Mouse (Mus musculus): ENCODE results near the gene Kcnh1. TPM values are rescaled to one million over a fixed set of nuclear protein-coding genes. Genes with fewer than 3 reads are reported as not detected.

Gene Kcnh1
- polyA plus RNA-seq, 1 experiment = 0.01 TPM

GRCm38 (mm10) chr1:192444658-192445447 is 254.3 kb downstream of the Kcnh1 start:
- H3K27me3 ChIP-seq (ENCODE audit: control insufficient read depth, insufficient read depth, insufficient read length) = no peaks in the 10 kb centered on the region
- H3K4me3 ChIP-seq = no peak overlapping the region
- TF ChIP-seq TCF12 (IDR thresholded peaks at IDR 0.05; ENCODE audit: insufficient read depth, poor library complexity, severe bottlenecking) (no peak), REST (IDR thresholded peaks at IDR 0.05; ENCODE audit: insufficient read depth, insufficient read length) (no peak), E2F4 (IDR thresholded peaks at IDR 0.05; ENCODE audit: insufficient read depth) (no peak), TCF3 (IDR thresholded peaks at IDR 0.05; ENCODE audit: insufficient read length, low read depth) (no peak), CEBPB (IDR thresholded peaks at IDR 0.05; ENCODE audit: insufficient read depth, poor library complexity, severe bottlenecking) (no peak), MYOD1 (IDR thresholded peaks at IDR 0.05; ENCODE audit: control insufficient read depth in 1 of 3, insufficient read length in 2 of 3, low read depth in 2 of 3) (no peak), MAX (IDR thresholded peaks at IDR 0.05; ENCODE audit: low read depth) (no peak), POLR2AphosphoS2 (IDR thresholded peaks at IDR 0.05; ENCODE audit: insufficient read length, low read depth) (no peak), POLR2A (IDR thresholded peaks at IDR 0.05; ENCODE audit: insufficient read length, low read depth) (no peak)
- no peaks in the 10 kb centered on the region for H3K36me3 ChIP-seq (ENCODE audit: control insufficient read depth, insufficient read depth)
- no peaks in the 10 kb centered on the region for H3K79me2 ChIP-seq (ENCODE audit: control insufficient read depth, insufficient read depth)
- H3K4me2 ChIP-seq (ENCODE audit: low read depth) = no peak overlapping the region
- H3ac ChIP-seq (ENCODE audit: control insufficient read depth, insufficient read length) = no peak overlapping the region

DNA sequence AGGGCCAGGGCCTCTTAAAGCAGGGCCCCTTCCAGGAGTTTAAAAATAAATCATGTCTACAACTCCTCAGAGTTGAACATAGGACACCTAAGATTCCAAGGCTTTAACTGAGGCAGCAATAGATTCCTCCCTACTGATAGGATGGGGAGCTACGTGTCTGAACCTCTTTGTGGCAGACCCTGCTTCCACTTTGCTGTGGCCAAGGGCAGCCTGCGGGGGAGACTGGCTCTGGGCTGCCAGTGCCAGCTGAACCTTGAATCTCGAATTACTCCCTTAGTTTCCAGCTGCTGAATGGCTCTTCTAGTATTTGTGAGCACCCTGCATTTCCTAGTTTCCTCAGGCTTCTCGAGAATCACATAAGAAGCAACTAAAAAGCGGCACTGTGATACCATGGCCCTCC is 255.6 kb downstream of the Kcnh1 start:
- Histone ChIP-seq H3K4me2 (ENCODE audit: low read depth) (no peak overlapping the region), H3ac (ENCODE audit: control insufficient read depth, insufficient read length) (no peak overlapping the region), H3K36me3 (ENCODE audit: control insufficient read depth, insufficient read depth) (no peaks in the 10 kb centered on the region), H3K79me2 (ENCODE audit: control insufficient read depth, insufficient read depth) (no peaks in the 10 kb centered on the region), H3K4me3 (no peak overlapping the region), H3K27me3 (ENCODE audit: control insufficient read depth, insufficient read depth, insufficient read length) (no peaks in the 10 kb centered on the region)
- TF ChIP-seq POLR2A (IDR thresholded peaks at IDR 0.05; ENCODE audit: insufficient read length, low read depth) = no peak
- TF ChIP-seq SRF (IDR thresholded peaks at IDR 0.05; ENCODE audit: control insufficient read depth, insufficient read length, low read depth) = no peak
- no peak for TF ChIP-seq POLR2AphosphoS2 (IDR thresholded peaks at IDR 0.05; ENCODE audit: insufficient read length, low read depth)
- TF ChIP-seq TCF12 (IDR thresholded peaks at IDR 0.05; ENCODE audit: insufficient read depth, poor library complexity, severe bottlenecking) = no peak
- no peak for TF ChIP-seq E2F4 (IDR thresholded peaks at IDR 0.05; ENCODE audit: insufficient read depth)
- TF ChIP-seq USF1 (IDR thresholded peaks at IDR 0.05; ENCODE audit: low read depth) = no peak
- no peak for TF ChIP-seq CEBPB (IDR thresholded peaks at IDR 0.05; ENCODE audit: insufficient read depth, poor library complexity, severe bottlenecking)
- TF ChIP-seq MAX (IDR thresholded peaks at IDR 0.05; ENCODE audit: low read depth) = no peak
- TF ChIP-seq TCF3 (IDR thresholded peaks at IDR 0.05; ENCODE audit: insufficient read length, low read depth) = no peak

GRCm38 (mm10) chr1:192447666-192448065 is 257.1 kb downstream of the Kcnh1 start:
- Histone ChIP-seq H3K4me3 (no peak overlapping the region), H3K4me2 (ENCODE audit: low read depth) (no peak overlapping the region), H3K36me3 (ENCODE audit: control insufficient read depth, insufficient read depth) (no peaks in the 10 kb centered on the region), H3K79me2 (ENCODE audit: control insufficient read depth, insufficient read depth) (no peaks in the 10 kb centered on the region), H3ac (ENCODE audit: control insufficient read depth, insufficient read length) (no peak overlapping the region), H3K27me3 (ENCODE audit: control insufficient read depth, insufficient read depth, insufficient read length) (no peaks in the 10 kb centered on the region)
- TF ChIP-seq MAX (IDR thresholded peaks at IDR 0.05; ENCODE audit: low read depth) (no peak), POLR2A (IDR thresholded peaks at IDR 0.05; ENCODE audit: insufficient read length, low read depth) (no peak), MYOG (IDR thresholded peaks at IDR 0.05; ENCODE audit: control insufficient read depth in 1 of 3, insufficient read depth in 1 of 3, insufficient read length in 2 of 3, low read depth in 2 of 3) (no peak), SRF (IDR thresholded peaks at IDR 0.05; ENCODE audit: control insufficient read depth, insufficient read length, low read depth) (no peak), TCF12 (IDR thresholded peaks at IDR 0.05; ENCODE audit: insufficient read depth, poor library complexity, severe bottlenecking) (no peak), TCF3 (IDR thresholded peaks at IDR 0.05; ENCODE audit: insufficient read length, low read depth) (no peak), POLR2AphosphoS2 (IDR thresholded peaks at IDR 0.05; ENCODE audit: insufficient read length, low read depth) (no peak), E2F4 (IDR thresholded peaks at IDR 0.05; ENCODE audit: insufficient read depth) (no peak), REST (IDR thresholded peaks at IDR 0.05; ENCODE audit: insufficient read depth, insufficient read length) (no peak), CEBPB (IDR thresholded peaks at IDR 0.05; ENCODE audit: insufficient read depth, poor library complexity, severe bottlenecking) (no peak)

GRCm38 (mm10) chr1:192448512-192448911 is 257.9 kb downstream of the Kcnh1 start:
- Histone ChIP-seq H3K36me3 (ENCODE audit: control insufficient read depth, insufficient read depth) (no peaks in the 10 kb centered on the region), H3ac (ENCODE audit: control insufficient read depth, insufficient read length) (no peak overlapping the region), H3K4me2 (ENCODE audit: low read depth) (no peak overlapping the region), H3K4me3 (no peak overlapping the region), H3K79me2 (ENCODE audit: control insufficient read depth, insufficient read depth) (no peaks in the 10 kb centered on the region), H3K27me3 (ENCODE audit: control insufficient read depth, insufficient read depth, insufficient read length) (no peaks in the 10 kb centered on the region)
- no peak for TF ChIP-seq SRF (IDR thresholded peaks at IDR 0.05; ENCODE audit: control insufficient read depth, insufficient read length, low read depth)
- no peak for TF ChIP-seq POLR2AphosphoS2 (IDR thresholded peaks at IDR 0.05; ENCODE audit: insufficient read length, low read depth)
- TF ChIP-seq USF1 (IDR thresholded peaks at IDR 0.05; ENCODE audit: low read depth) = no peak
- no peak for TF ChIP-seq CEBPB (IDR thresholded peaks at IDR 0.05; ENCODE audit: insufficient read depth, poor library complexity, severe bottlenecking)
- no peak for TF ChIP-seq POLR2A (IDR thresholded peaks at IDR 0.05; ENCODE audit: insufficient read length, low read depth)
- no peak for TF ChIP-seq TCF12 (IDR thresholded peaks at IDR 0.05; ENCODE audit: insufficient read depth, poor library complexity, severe bottlenecking)
- no peak for TF ChIP-seq E2F4 (IDR thresholded peaks at IDR 0.05; ENCODE audit: insufficient read depth)
- no peak for TF ChIP-seq MAX (IDR thresholded peaks at IDR 0.05; ENCODE audit: low read depth)
- no peak for TF ChIP-seq REST (IDR thresholded peaks at IDR 0.05; ENCODE audit: insufficient read depth, insufficient read length)
- no peak for TF ChIP-seq MYOG (IDR thresholded peaks at IDR 0.05; ENCODE audit: control insufficient read depth in 1 of 3, insufficient read depth in 1 of 3, insufficient read length in 2 of 3, low read depth in 2 of 3)
- no peak for TF ChIP-seq MYOD1 (IDR thresholded peaks at IDR 0.05; ENCODE audit: control insufficient read depth in 1 of 3, insufficient read length in 2 of 3, low read depth in 2 of 3)
- no peak for TF ChIP-seq TCF3 (IDR thresholded peaks at IDR 0.05; ENCODE audit: insufficient read length, low read depth)
